Mouse (Mus musculus): ENCODE measurements at regions not wholly inside any gene's neighbourhood (a gene's known extent, or its start where the extent isn't known, plus 50 kb on each side); places are given as distances from the start of the nearest gene placed in this dataset.

DNA sequence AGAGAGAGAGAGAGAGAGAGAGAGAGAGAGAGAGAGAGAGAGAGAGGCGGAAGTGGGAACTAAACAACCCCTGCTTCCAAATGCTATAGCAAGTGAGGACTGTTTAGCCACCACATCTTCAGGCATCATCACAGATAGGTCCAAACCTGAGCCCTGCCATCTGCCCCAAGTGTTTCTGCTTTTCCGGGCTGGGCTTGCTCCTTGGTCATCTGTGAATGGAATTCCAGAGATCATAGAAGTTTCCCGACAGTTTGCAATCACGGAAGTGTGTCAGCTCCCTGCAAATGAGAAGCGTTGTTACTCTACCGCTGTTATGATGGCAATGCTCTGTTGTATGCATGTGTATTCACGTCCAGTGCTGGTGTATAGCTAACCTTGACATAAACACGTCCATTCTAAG is 369.3 kb downstream of the Ptprc start:
- Histone ChIP-seq H3K36me3 (ENCODE audit: inconsistent target) (no peaks in the 10 kb centered on the region), H3K27ac (no peak overlapping the region), H3K79me2 (ENCODE audit: inconsistent target) (no peaks in the 10 kb centered on the region), H3K4me3 (ENCODE audit: inconsistent target) (no peak overlapping the region; the same call in 1 of the 2 replicates)
- WGBS (ENCODE audit: missing documents): 24% methylated on average over 8 of the region's 8 CpGs

DNA sequence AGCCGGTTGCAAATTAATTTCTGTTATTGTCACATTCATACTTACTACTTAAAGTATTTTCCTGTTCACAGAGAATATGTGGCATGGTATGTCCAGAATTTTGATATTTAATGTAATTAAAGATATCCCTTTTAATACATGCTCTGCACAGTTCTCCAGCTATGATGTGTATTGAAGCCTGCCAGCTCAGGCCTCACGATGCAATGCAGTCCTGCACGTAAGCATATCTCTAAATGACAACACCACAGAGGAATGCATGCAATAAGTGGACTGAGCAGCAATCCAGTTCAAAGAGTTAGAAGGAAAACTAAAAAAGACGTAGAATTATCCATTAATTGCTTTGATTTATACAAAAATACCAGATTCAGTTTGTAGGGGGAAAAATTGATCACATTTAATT is 373.4 kb downstream of the Ptprc start:
- no peak overlapping the region for H3K27ac ChIP-seq
- WGBS (ENCODE audit: missing documents): 100% methylated on average over 4 of the region's 4 CpGs
- no peaks in the 10 kb centered on the region for H3K36me3 ChIP-seq (ENCODE audit: inconsistent target)
- H3K4me3 ChIP-seq (ENCODE audit: inconsistent target): no peak overlapping the region
- no peaks in the 10 kb centered on the region for H3K79me2 ChIP-seq (ENCODE audit: inconsistent target)

GRCm38 (mm10) chr1:137800752-137801151 is 374.8 kb downstream of the Ptprc start:
- no peak overlapping the region for H3K27ac ChIP-seq
- H3K36me3 ChIP-seq (ENCODE audit: inconsistent target): no peaks in the 10 kb centered on the region
- 95% methylated on average over 2 of the region's 2 CpGs for WGBS (ENCODE audit: missing documents)
- H3K79me2 ChIP-seq (ENCODE audit: inconsistent target): no peaks in the 10 kb centered on the region
- no peak overlapping the region for H3K4me3 ChIP-seq (ENCODE audit: inconsistent target)

DNA sequence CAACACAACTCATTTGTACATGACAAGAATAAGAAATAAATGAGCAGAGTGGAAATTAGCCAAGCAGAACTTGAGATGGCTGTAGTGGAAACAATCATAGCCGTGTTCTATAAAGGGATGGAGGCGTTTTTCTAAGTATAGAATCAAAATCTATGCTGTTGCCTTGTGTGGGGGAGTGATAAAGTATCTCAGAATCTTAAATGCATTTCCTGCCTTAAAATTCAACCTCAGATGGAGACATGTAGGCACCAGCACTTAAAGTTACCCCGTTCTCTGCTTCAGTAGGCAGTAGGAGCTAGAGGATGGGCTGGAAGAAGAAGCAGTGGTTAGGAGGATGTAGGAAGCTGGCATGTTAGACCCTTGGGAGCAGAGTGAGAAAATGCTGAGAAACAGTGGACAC is 386.7 kb downstream of the Ptprc start:
- 86% methylated on average over 3 of the region's 3 CpGs for WGBS (ENCODE audit: missing documents)

DNA sequence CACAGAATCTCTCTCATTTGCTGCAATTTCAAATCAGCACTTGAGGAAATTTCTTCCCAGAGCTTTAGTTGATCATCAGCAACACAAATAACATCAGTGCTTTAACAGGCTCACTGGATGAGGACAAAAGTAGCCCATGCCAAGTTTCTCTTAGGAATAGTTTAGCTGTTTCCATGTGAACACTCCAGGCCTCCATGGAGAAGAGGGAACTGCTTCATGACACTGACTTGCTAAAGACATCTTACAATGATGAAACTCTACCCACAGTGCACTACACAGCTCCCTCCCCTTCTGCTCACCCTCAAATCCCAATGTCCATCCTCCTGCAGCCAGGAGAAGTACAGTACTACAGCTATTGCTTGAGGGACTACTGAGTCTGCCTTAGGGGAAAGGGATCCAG is 388.9 kb downstream of the Ptprc start:
- Histone ChIP-seq H3K79me2 (ENCODE audit: inconsistent target) (no peaks in the 10 kb centered on the region), H3K4me3 (ENCODE audit: inconsistent target) (no peak overlapping the region), H3K27ac (no peak overlapping the region), H3K36me3 (ENCODE audit: inconsistent target) (no peaks in the 10 kb centered on the region)

More for the DNA sequence above, 386.7 kb downstream of the Ptprc start:
- Histone ChIP-seq H3K36me3 (ENCODE audit: inconsistent target) (no peaks in the 10 kb centered on the region), H3K79me2 (ENCODE audit: inconsistent target) (no peaks in the 10 kb centered on the region), H3K4me3 (ENCODE audit: inconsistent target) (no peak overlapping the region), H3K27ac (no peak overlapping the region)

DNA sequence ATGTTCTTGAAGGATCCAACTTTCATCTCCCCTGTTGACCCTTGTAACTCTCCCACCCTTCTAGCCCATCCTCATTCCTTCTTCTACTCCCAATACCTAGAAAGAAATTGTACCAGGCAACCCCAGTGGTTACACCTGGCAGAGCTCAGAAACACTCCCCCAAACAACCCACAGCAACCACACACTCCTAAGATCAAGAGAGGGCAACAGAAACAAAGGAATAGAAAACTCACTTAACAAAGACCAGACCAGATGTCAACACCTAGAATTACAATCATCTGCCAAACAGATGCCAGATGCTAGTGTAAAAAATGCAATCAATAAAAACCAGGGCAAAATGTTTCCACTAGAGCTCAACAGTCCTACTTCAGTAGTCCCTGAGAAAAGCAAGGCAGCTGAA is 400.9 kb downstream of the Ptprc start:
- Histone ChIP-seq H3K27ac (no peak overlapping the region), H3K79me2 (ENCODE audit: inconsistent target) (no peaks in the 10 kb centered on the region), H3K36me3 (ENCODE audit: inconsistent target) (no peaks in the 10 kb centered on the region), H3K4me3 (ENCODE audit: inconsistent target) (no peak overlapping the region)

GRCm38 (mm10) chr1:137760797-137761196 is 414.7 kb downstream of the Ptprc start:
- WGBS (ENCODE audit: missing documents): 94% methylated on average over 4 of the region's 4 CpGs
- Histone ChIP-seq H3K79me2 (ENCODE audit: inconsistent target) (no peaks in the 10 kb centered on the region), H3K4me3 (ENCODE audit: inconsistent target) (no peak overlapping the region), H3K27ac (no peak overlapping the region), H3K36me3 (ENCODE audit: inconsistent target) (no peaks in the 10 kb centered on the region)

- Histone ChIP-seq H3K4me3 (ENCODE audit: inconsistent target) (peak overlapping the region; percentile 1; the same call in 1 of the 2 replicates), H3K36me3 (ENCODE audit: inconsistent target) (no peaks in the 10 kb centered on the region), H3K27ac (peak overlapping the region; percentile 75), H3K79me2 (ENCODE audit: inconsistent target) (no peaks in the 10 kb centered on the region)
- 9% methylated on average over 7 of the region's 7 CpGs for WGBS (ENCODE audit: missing documents)
Measured at GRCm38 (mm10) chr1:137751446-137751961, 424.0 kb downstream of the Ptprc start.

GRCm38 (mm10) chr1:137750894-137751293 is 424.6 kb downstream of the Ptprc start:
- Histone ChIP-seq H3K79me2 (ENCODE audit: inconsistent target) (no peaks in the 10 kb centered on the region), H3K4me3 (ENCODE audit: inconsistent target) (no peak overlapping the region), H3K36me3 (ENCODE audit: inconsistent target) (no peaks in the 10 kb centered on the region), H3K27ac (peak overlapping the region; percentile 75)
- WGBS (ENCODE audit: missing documents): 93% methylated on average over 5 of the region's 5 CpGs

DNA sequence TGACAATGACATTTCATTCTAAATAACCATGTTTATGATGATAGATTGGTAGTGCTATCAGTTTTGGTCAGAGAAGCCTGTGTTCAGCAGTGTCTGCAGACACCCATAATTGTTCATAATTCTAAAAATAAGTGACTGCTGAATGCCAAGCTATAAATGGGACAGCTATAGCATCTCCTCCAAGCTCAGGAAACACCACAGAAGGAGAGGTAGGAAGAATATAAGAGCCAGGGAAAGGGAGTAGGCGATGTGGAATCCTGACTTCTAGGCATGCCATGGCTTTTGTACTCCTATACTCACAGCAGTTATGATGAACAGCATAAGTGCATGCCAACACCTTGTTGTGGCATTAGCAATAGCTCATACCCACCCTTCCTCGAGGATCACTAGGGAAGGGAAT is 429.4 kb downstream of the Ptprc start:
- H3K36me3 ChIP-seq (ENCODE audit: inconsistent target): no peaks in the 10 kb centered on the region
- no peak overlapping the region for H3K27ac ChIP-seq
- no peak overlapping the region for H3K4me3 ChIP-seq (ENCODE audit: inconsistent target)
- no peaks in the 10 kb centered on the region for H3K79me2 ChIP-seq (ENCODE audit: inconsistent target)
- 90% methylated on average over 2 of the region's 2 CpGs for WGBS (ENCODE audit: missing documents)

- Histone ChIP-seq H3K36me3 (ENCODE audit: inconsistent target) (no peaks in the 10 kb centered on the region), H3K79me2 (ENCODE audit: inconsistent target) (no peaks in the 10 kb centered on the region), H3K4me3 (ENCODE audit: inconsistent target) (no peak overlapping the region), H3K27ac (no peak overlapping the region)
- 27% methylated on average over 1 of the region's 1 CpGs for WGBS (ENCODE audit: missing documents)
Measured at GRCm38 (mm10) chr1:137738157-137738851, 437.2 kb downstream of the Ptprc start.

- H3K36me3 ChIP-seq (ENCODE audit: inconsistent target): no peaks in the 10 kb centered on the region
- no peak overlapping the region for H3K27ac ChIP-seq
- 89% methylated on average over 3 of the region's 3 CpGs for WGBS (ENCODE audit: missing documents)
- no peaks in the 10 kb centered on the region for H3K79me2 ChIP-seq (ENCODE audit: inconsistent target)
- H3K4me3 ChIP-seq (ENCODE audit: inconsistent target): no peak overlapping the region
Measured at GRCm38 (mm10) chr1:137703882-137704281, 471.6 kb downstream of the Ptprc start.

- Histone ChIP-seq H3K4me3 (ENCODE audit: inconsistent target) (no peak overlapping the region), H3K79me2 (ENCODE audit: inconsistent target) (no peaks in the 10 kb centered on the region), H3K27ac (no peak overlapping the region), H3K36me3 (ENCODE audit: inconsistent target) (no peaks in the 10 kb centered on the region)
- 89% methylated on average over 4 of the region's 4 CpGs for WGBS (ENCODE audit: missing documents)
Measured at GRCm38 (mm10) chr1:137698876-137699275, 476.6 kb downstream of the Ptprc start.

GRCm38 (mm10) chr1:137697289-137697688 is 478.2 kb downstream of the Ptprc start:
- no peak overlapping the region for H3K4me3 ChIP-seq (ENCODE audit: inconsistent target)
- no peaks in the 10 kb centered on the region for H3K79me2 ChIP-seq (ENCODE audit: inconsistent target)
- H3K27ac ChIP-seq: no peak overlapping the region
- 98% methylated on average over 5 of the region's 5 CpGs for WGBS (ENCODE audit: missing documents)
- no peaks in the 10 kb centered on the region for H3K36me3 ChIP-seq (ENCODE audit: inconsistent target)

DNA sequence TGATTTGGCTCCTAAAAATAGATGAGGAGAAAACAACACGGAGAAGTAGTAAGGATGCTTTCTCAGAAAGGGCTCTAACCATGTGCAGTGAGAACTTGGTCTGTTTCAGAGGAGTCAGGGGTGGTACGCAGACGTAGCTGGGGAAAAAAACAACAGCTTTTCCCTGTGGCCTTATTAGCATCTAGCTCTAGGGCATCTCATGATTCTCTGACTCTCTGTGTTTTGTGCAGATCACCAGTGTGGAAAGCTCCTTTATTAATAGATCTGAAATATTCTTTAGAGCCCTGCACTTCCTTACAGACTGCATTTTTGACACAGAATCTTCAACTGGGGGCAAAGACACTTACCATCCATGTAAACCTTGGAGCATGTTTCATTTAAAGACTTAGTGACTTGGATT is 478.7 kb downstream of the Ptprc start:
- Histone ChIP-seq H3K36me3 (ENCODE audit: inconsistent target) (no peaks in the 10 kb centered on the region), H3K27ac (no peak overlapping the region), H3K4me3 (ENCODE audit: inconsistent target) (no peak overlapping the region), H3K79me2 (ENCODE audit: inconsistent target) (no peaks in the 10 kb centered on the region)
- 68% methylated on average over 3 of the region's 3 CpGs for WGBS (ENCODE audit: missing documents)

GRCm38 (mm10) chr1:137695751-137696150 is 479.8 kb downstream of the Ptprc start:
- 100% methylated on average over 3 of the region's 3 CpGs for WGBS (ENCODE audit: missing documents)

More at GRCm38 (mm10) chr1:137695751-137696150, 479.8 kb downstream of the Ptprc start:
- H3K4me3 ChIP-seq (ENCODE audit: inconsistent target): no peak overlapping the region
- no peaks in the 10 kb centered on the region for H3K79me2 ChIP-seq (ENCODE audit: inconsistent target)
- H3K27ac ChIP-seq: no peak overlapping the region
- H3K36me3 ChIP-seq (ENCODE audit: inconsistent target): no peaks in the 10 kb centered on the region
